Mouse (Mus musculus): ENCODE data around the gene Ulk4.

- TF ChIP-seq CTCF (conservative IDR thresholded peaks at IDR 0.05; ENCODE audit: low read length) (no peak), POU5F1 (IDR thresholded peaks at IDR 0.05; ENCODE audit: borderline replicate concordance, low read length) (no peak), NANOG (IDR thresholded peaks at IDR 0.05; ENCODE audit: borderline replicate concordance, low read length) (no peak)
Observed at GRCm38 (mm10) chr9:120943757-120944156, 333.2 kb downstream of the Ulk4 start.

Data from E14TG2a.4 (cell line).